Mouse (Mus musculus) midbrain, embryonic 11.5 days (tissue): ENCODE data around the gene Fer1l5. TPM values are rescaled to one million over a fixed set of nuclear protein-coding genes. Genes with fewer than 3 reads are reported as not detected.

Experiments used
- ATAC-seq: fragments of 200-750 bp; cut with Nextera tagmentation; 2 replicates; pipeline ENCODE4 v1.8.0; 2017; ENCODE audit warnings: moderate TSS enrichment, moderate library complexity; ENCODE audit not compliant: low FRiP score
- DNase-seq: peaks from one replicate; pipeline ENCODE4 v3.0.0; 2015; ENCODE audit warnings: low spot score; ENCODE audit errors: missing footprints
- H3K27ac ChIP-seq: fragments of 300-500 bp; sonication (generic); 2 replicates; pipeline ENCODE4 v1.5.1; 2014; ENCODE audit warnings: low read depth, low read length
- H3K27me3 ChIP-seq: fragments of 300-500 bp; sonication (generic); 2 replicates; pipeline ENCODE4 v1.6.1; 2014; ENCODE audit warnings: mild to moderate bottlenecking, low read length, moderate library complexity, mixed read lengths; ENCODE audit not compliant: control insufficient read depth, insufficient read depth
- H3K36me3 ChIP-seq: fragments of 300-500 bp; sonication (generic); 2 replicates; pipeline ENCODE4 v1.6.1; 2014; ENCODE audit warnings: mild to moderate bottlenecking, low read length, moderate library complexity, mixed read lengths; ENCODE audit not compliant: control insufficient read depth, insufficient read depth
- H3K4me1 ChIP-seq: fragments of 300-500 bp; sonication (generic); 2 replicates; pipeline ENCODE4 v1.6.1; 2014; ENCODE audit warnings: low read length; ENCODE audit not compliant: control insufficient read depth, insufficient read depth
- H3K4me2 ChIP-seq: fragments of 300-500 bp; sonication (generic); 2 replicates; pipeline ENCODE4 v1.6.1; 2014; ENCODE audit warnings: mild to moderate bottlenecking, moderate library complexity
- H3K4me3 ChIP-seq: fragments of 300-500 bp; sonication (generic); 2 replicates; pipeline ENCODE4 v1.5.1; 2014; ENCODE audit warnings: low read depth, low read length
- H3K9ac ChIP-seq: fragments of 300-500 bp; sonication (generic); 2 replicates; pipeline ENCODE4 v1.6.1; 2014; ENCODE audit warnings: low read length
- H3K9me3 ChIP-seq: fragments of 300-500 bp; sonication (generic); 2 replicates; pipeline ENCODE4 v1.6.1; 2016; ENCODE audit warnings: low read length; ENCODE audit not compliant: control insufficient read depth
- WGBS: fragments of 180-500 bp; shearing (Covaris S2); extraction: QIAGEN DNeasy Blood & Tissue Kit; methylation state at CpG from one replicate; pipeline ENCODE4 v1.1.7; 2014; 5-methylcytosine and 5-hydroxymethylcytosine counted together
- microRNA-seq: library from miRNA; unstranded; fragments of <30 nt; microRNA quantifications from one replicate; pipeline ENCODE4, GENCODE M21; 2017
- polyA plus RNA-seq: library from polyadenylated mRNA; unstranded; fragments of >200 nt; fragmentation: Nextera tagmentation; extraction: Ambion mirVana; gene quantifications from 2 replicates; pipeline ENCODE4 v1.2.1, GENCODE M21; 2014

Fer1l5 gene
- polyA plus RNA-seq, 1 experiment from 2014 or later, result 1.4 TPM

DNA sequence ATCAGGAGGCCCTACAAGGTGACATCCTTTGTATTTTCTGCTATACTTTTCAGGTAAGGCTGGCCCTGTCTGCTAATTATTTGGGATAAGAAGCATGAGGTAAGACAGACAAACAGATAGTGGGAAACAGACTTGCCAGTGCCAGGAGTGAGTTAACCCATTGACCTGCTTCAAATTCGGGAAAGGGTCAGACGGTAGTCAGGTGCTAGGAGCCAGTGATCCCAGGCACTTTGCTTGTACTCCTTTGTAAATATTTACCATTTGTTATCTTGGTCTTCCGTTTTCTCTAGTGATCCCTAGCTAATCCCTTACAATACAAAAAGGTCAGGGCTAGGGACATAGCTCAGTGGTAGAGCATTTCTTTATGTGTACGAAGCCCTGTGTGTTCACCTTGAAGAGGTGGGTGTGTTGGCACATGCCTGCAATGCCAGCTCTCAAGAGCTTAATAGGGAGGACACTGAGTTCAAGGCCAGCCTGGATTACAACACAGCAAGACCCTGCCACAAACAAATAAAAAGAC lies 93.6 kb downstream of the Fer1l5 start:
- no peak for ATAC-seq
- 76% methylated on average over 4 of the region's 4 CpGs for WGBS
- no peaks in the 10 kb centered on the region for H3K36me3 ChIP-seq
- no peaks in the 10 kb centered on the region for H3K4me1 ChIP-seq
- no peak overlapping the region for H3K4me3 ChIP-seq
- DNase-seq, result no peak
- H3K4me2 ChIP-seq, result no peak overlapping the region
- H3K27me3 ChIP-seq, result no peaks in the 10 kb centered on the region
- H3K27ac ChIP-seq, result no peak overlapping the region
- H3K9me3 ChIP-seq, result no peaks in the 10 kb centered on the region
- H3K9ac ChIP-seq, result no peak overlapping the region

GRCm38 (mm10) chr1:36467446-36467845 lies 95.4 kb downstream of the Fer1l5 start:
- Histone ChIP-seq H3K4me3 (no peak overlapping the region), H3K36me3 (no peaks in the 10 kb centered on the region), H3K4me2 (no peak overlapping the region), H3K4me1 (peaks cover 6% of the 10 kb centered on the region), H3K9me3 (no peaks in the 10 kb centered on the region), H3K27me3 (no peaks in the 10 kb centered on the region), H3K27ac (no peak overlapping the region), H3K9ac (no peak overlapping the region)
- DNase-seq (peak; percentile 39), ATAC-seq (no peak)
- WGBS, result 51% methylated on average over 5 of the region's 5 CpGs

DNA sequence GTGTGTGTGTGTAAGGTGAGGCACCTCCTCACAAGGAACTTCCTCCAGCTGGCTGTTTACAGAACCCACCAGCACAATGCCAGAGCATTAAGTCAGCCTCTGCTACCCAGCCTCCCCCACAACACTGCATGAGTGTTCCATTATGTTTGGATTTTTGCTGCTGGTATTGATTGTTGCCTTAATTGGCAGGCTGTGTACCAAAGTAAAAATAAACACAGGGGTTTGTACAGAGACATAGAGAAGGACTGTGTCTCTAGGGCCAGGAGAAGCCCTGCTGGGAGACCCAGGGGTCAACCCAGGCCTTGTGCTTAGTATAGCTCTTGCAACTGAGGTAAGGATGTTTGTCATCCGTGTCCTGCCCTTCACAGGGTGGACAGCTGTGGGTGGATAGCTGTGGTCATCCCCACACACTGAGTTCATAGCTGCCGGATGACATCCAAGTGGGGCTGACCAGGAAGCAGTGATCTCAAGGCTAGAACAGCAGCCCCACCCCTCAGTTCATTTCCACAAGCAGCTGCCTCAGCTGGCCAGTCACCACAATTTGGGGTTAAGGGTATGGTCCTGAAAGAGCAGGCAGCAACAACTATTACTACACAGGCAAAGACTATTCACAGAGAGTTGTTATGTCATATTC lies 97.8 kb downstream of the Fer1l5 start:
- Histone ChIP-seq H3K4me2 (no peak overlapping the region), H3K4me1 (peaks cover 26% of the 10 kb centered on the region), H3K4me3 (no peak overlapping the region), H3K36me3 (no peaks in the 10 kb centered on the region), H3K9ac (no peak overlapping the region), H3K9me3 (no peaks in the 10 kb centered on the region), H3K27ac (no peak overlapping the region), H3K27me3 (no peaks in the 10 kb centered on the region)
- DNase-seq, result peak; percentile 82
- WGBS, result 48% methylated on average over 2 of the region's 2 CpGs
- no peak for ATAC-seq

GRCm38 (mm10) chr1:36471181-36472105 lies 99.4 kb downstream of the Fer1l5 start, which contains the start of gene Cnnm4:
Gene Cnnm4, plus strand, starts transcription at chr1:36471620.
- ATAC-seq (peak; percentile 93), DNase-seq (peak; percentile 97)
- no peaks in the 10 kb centered on the region for H3K27me3 ChIP-seq
- under 1% methylated on average over 74 of the region's 98 CpGs for WGBS
- peak within 1 kb of the TSS; percentile 77 for H3K4me2 ChIP-seq
- no peaks in the 10 kb centered on the region for H3K36me3 ChIP-seq
- no peak within 1 kb of the TSS for H3K27ac ChIP-seq
- H3K4me1 ChIP-seq, result peaks cover 29% of the 10 kb centered on the region
- no peaks in the 10 kb centered on the region for H3K9me3 ChIP-seq
- H3K9ac ChIP-seq, result peak within 1 kb of the TSS; percentile 65
- H3K4me3 ChIP-seq, result peak within 1 kb of the TSS; percentile 68

Small RNAs within 50 kb of the gene (microRNA-seq; reads per million reads assigned to microRNA genes)
- not detected for gene Mir6898

Other genes starting within 250 kb of the Fer1l5 start
- gene Uggt1, start 127.6 kb upstream of the Fer1l5 start, polyA plus RNA-seq, result 80.7 and 83.0 TPM in 2 replicates
- 0.33 and 0.57 TPM in 2 replicates for gene Neurl3, start 97.6 kb upstream of the Fer1l5 start, polyA plus RNA-seq
- gene Arid5a, start 64.6 kb upstream of the Fer1l5 start, polyA plus RNA-seq, result 1.8 and 2.0 TPM in 2 replicates
- 28.1 and 33.9 TPM in 2 replicates for gene Kansl3, start 3.1 kb upstream of the Fer1l5 start, polyA plus RNA-seq
- gene Lman2l, start 73.0 kb downstream of the Fer1l5 start, polyA plus RNA-seq, result 35.6 and 35.7 TPM in 2 replicates
- gene Cnnm4, start 99.3 kb downstream of the Fer1l5 start, polyA plus RNA-seq, result 9.6 and 11.6 TPM in 2 replicates
- gene Cnnm3, start 139.6 kb downstream of the Fer1l5 start, polyA plus RNA-seq, result 3.7 and 4.3 TPM in 2 replicates
- 6.0 TPM in 2 replicates for gene Ankrd23, start 164.6 kb downstream of the Fer1l5 start, polyA plus RNA-seq
- not detected in 2 replicates for gene Gm42417, start 167.1 kb downstream of the Fer1l5 start, polyA plus RNA-seq
- 12.3 and 14.0 TPM in 2 replicates for gene Ankrd39, start 175.2 kb downstream of the Fer1l5 start, polyA plus RNA-seq
- gene Sema4c, start 186.1 kb downstream of the Fer1l5 start, polyA plus RNA-seq, result 3.1 and 3.4 TPM in 2 replicates